Mouse (Mus musculus) ovary, postnatal 36 days (tissue): ENCODE measurements around the gene Tcf20.
"Not testable (repeated sequence)": the region's sequence is repeated elsewhere in the genome, so short reads cannot be mapped to it uniquely, and the experiment has no call there.

Experiments
- DNase-seq: peaks from one replicate; pipeline ENCODE4 v3.0.0; 2022; ENCODE audit warnings: low spot score, mixed read lengths

Gene Tcf20

DNA sequence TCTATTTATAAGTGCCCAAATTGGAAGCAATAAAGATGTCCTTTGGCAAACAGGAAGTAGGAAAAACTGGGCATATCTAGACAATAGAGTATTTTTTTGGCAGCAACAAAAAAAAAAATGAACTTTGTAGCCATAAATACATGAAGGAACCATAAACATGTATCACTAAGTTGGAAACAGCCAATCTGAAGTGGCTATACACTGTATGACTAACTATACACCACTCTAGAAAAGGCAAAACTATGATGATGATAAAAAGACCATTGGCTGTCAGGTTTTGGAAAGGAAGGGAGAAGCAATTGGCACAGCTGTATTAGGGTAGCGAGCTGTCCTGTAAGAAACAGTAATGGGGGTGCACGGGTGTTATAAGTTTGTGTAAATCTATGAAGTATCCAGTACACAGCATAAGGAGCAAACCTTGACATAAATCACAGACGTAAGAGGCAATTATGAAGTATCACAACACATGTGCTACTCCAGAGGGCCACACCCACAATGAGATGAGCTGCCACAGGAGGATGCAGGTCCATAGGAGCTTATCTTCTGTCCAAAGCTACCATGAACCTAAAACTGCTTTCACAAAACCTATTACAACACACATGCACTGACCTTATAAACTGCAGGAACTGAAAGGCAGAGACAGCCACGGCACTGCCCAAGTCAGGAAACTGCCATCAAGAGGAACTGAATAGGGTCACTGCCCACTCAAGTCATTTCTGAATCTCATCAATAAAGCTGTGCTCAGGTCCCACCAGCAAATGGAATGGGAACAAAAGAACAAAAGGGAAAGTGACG lies 180.5 kb downstream of the Tcf20 start:
- DNase-seq, result no peak

DNA sequence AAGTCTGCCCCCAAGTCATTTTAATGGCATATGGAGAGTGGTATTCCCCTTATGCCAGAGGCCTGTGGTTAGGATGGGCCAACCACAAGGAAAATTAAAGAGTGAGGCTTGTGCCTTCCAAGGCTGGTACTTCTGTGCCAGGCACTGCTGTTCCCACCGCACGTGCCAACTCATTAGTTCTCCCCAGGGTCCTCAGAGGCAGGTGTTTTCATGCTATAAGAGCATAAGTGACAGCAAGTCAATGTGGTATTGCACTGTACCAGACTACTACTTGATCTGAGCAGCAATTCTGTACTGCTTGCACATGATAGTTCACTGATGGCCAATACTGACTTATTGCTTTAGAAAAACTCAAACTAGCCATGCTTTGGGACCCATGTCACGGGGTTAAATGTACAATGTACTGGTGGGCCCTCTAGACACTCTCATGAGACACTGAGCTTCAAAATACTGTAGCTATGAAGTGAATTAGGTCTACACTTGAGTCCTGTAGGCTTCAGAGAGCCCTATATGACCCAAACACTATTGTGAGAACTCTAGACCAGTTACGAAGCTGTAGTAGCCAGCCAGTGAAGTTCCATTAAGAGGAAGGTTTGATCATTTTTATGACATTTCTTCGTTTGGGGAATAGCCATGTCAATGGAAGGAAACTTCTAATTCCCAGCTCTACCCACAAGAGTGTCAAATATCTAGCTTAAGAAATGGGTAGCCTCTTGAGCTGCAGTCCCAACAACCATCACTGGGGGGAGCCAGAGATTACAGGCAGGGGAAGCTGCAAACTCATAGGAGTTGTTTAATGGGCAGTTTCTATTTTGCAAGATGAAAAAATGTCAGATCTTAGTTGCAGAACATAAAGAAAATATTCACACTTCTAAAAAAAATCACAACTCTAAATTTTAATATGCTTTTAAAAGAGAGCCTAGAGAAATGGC lies 182.7 kb downstream of the Tcf20 start:
- peak; percentile 74 for DNase-seq

DNA sequence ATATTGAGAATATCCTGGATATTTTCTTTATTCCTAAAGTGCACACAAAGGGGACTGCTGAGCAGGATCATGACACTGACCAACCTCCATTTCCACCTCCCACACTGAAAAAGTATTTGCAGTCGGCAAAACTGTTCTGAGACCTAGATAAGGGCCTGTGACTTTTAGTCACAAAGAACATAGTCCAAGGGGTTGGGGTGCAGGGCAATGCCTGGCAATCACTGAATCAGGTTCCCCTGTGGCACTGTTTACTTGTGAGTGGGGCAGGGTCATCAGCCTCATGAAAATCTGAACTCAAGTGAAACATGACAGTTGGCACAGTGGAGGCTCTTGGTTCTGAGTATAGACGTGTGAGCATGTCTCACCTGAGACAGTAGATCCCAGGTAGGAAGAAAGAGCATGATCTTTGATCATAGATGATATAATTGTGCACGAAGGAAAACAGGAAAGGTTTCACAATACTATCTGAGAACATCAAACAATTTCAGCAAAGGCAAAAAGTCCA lies 191.7 kb downstream of the Tcf20 start:
- no peak for DNase-seq

DNA sequence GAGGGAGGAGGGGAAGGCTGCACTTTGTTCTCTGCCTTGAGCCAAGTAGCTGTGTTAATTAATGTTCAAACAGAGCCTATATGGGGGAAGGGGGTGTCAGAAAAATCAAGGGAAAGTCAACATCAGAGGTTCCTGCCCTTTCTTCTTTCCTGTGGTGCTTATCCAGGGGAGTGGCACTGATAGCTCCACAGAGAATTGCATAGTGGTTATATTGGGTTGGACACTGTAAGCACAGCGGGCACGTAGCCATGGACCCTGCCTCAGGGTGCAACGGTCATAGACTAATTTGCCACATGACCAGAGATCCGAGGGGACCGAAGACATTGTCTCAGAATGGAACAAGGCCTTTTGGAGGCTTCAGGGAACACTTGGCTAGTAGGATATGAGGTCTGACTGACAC lies 193.4 kb downstream of the Tcf20 start, which contains the start of gene Cyp2d26:
Gene Cyp2d26 (minus strand): TSS at position 18 of the 400 bp plus-strand sequence.
- DNase-seq, result no peak

DNA sequence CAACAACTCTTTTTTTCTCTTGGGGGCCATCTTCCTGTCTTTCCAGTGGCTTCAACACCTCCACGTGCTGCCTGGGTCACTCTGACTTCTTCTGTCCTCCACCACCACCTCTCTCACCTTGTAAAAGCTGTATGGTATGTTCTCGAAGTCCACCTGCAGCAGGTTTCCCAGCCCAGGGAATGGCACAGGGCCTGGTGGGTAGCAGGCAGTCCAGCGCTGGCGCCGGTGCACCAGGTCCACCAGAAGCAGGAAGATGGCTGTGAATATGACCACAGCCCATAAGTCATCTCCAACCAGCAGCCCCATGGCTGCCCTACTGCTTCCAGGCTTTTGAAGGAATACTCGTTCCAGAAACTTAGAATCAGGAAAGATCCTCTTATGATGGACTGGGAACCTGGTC lies 193.8 kb downstream of the Tcf20 start:
- no peak for DNase-seq

DNA sequence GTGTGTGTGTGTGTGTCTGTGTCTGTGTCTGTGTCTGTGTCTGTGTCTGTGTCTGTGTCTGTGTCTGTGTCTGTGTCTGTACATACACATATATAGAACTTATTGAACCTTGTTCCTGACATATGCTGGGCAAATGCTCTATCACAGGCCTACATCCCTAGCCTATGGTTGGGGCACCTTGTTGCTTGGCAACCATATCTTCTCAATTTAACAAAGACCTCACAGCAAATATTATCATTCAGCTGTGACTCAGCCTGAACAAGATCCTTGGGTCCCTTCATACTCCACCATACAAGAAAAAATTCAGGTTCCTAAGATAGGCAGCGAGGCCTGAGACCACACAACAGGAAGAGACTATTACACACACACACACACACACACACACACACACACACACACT lies 194.2 kb downstream of the Tcf20 start:
- DNase-seq, result no peak

DNA sequence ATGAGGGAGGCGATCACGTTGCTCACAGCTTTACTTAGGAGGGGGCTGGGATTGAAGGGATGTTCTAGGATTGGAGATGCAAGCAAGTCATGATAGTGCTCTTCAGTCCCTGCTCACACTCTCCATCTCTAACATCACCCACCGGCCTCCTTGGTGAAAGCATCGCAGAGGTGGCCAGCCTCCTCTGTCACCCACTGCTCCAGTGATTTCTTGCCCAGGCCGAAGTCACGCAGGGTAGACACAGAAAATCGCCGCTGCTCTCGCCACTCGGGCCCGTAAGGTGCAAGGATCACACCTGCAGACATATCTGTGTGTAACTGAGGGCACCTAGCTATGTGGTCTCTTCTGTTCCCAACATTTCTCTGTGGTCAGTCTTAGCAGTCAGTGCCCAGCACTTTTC lies 195.1 kb downstream of the Tcf20 start:
- no peak for DNase-seq

DNA sequence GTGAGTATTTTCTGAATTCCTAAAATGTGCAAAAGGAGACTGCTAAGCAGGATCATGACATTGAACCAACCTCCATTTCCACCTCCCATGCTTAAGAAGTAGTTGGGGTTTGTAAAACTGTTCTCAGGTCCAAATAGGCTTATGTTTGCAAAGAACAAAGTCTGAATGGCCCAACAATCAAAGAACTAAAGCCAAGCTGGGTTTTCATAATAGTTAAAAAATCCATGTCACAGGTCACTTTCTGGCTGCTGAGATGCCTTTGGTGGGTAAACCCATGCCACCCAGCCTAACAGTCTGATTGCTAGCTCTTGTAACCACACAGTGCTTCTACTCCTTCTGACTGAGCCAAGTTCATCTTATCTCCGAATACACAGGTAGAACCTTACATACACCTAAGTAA lies 203.1 kb downstream of the Tcf20 start:
- DNase-seq, result no peak

DNA sequence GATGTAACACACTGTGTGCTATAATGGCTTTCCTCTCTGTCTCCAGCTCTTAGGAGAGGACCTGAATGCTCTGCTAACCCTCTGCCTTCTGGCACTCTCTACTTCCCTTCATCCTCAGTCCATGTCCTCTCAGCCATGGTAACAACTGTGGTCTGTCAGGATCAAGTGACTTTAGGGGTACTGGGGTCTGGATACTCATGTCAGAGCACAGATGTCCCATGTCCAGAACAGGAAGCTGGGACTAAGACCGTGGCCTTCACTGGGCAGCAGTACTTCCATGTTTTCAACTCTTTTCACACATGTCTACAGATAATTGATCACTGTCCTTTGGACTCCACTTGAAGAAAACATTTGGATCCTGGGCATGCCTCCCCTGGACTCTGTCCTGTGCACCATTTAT lies 203.9 kb downstream of the Tcf20 start:
- no peak for DNase-seq

DNA sequence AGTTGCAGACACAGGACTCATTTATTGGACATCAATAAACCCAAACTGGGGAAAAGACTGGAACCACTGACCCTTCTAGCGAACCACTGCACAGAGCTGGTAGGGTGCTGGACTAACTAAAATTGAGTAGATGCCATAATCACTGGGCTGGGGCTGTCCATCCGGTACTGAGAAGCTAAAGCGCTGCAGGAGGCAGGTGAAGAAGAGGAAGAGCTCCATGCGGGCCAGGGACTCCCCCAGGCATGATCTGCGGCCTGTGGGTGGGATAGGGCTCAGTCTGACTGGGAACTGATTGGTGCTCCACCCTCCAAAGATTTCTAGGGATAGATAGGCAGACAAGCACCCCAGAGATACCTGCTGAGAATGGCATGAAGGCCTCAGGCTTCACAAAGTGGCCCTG lies 209.8 kb downstream of the Tcf20 start:
- not testable (repeated sequence) for DNase-seq

DNA sequence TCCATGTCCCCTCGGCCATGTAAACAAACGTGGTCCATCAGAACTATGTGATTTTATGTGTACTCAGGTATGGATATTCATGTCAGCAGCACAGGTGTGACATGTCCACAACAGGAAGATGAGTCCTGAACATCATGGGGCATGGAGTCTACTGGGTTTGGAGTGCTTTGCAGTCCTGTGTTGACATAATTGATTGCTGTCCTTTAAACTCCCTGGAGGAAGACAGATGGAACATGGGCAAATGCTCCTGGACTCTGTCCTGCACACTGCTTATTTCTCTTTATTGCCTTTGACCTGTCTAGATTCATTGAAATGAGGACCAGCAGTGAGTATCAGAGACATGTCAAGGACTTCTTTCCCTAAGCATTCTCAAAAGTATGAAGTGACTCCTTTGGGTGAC lies 221.7 kb downstream of the Tcf20 start:
- no peak for DNase-seq

DNA sequence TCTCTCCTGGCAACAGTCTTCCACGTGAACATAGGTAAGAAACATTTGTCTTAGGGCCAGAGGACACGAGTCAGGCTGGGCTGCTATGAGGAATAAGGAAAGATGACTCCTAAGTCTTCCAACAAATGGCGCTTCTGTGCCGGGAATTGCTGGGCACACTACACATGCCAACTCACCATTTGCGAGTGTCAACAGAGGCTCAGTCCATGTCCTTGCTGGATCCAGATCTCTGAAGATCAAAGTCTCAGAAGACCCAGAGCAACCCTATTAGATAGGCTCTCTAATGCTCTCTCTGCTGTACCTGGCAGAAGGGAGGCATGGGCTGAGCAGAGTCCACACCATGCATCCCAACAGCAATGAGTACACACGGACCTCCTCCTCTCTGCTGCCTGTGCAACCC lies 222.8 kb downstream of the Tcf20 start:
- DNase-seq, result no peak

DNA sequence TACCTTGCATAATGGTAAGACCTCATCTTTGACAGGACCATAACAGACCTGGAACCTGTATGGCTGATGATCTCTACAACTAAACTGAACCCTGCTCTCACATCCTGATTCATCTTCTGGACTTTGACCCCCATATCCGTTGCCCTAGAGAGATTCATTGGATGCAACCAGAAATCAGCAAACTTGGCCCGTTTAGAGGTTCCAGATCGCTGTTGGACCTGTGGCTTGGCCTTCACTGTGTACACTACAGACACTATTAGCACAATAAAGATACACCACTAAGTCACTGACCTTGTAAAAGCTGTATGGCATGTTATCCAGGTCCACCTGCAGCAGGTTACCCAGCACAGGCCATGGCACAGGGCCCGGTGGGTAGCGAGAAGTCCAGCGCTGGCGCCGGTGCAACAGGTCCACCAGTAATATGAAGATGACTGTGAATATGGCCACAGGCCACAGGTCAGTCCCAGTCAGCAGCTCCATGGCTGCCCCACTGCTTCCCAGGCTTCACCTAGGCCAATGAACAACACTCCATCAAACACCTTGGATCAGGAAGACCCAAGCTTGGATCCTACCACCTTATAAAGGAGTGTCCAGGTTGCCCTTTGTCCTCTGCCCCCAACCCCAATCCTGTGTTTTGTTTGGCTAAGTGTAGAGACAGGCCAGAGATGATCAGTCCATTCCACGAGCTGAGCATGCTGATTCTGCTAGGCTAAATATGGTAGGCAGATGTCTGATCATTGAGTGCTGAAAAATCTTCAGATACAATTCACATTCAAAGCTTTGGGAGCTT lies 223.8 kb downstream of the Tcf20 start, which contains the start of gene Cyp2d40:
Gene Cyp2d40 (minus strand): TSS at position 553 of the 790 bp plus-strand sequence.
- DNase-seq, result no peak
